ENCODE assay signal across 28 mouse cellular contexts in the genomic region with DNA sequence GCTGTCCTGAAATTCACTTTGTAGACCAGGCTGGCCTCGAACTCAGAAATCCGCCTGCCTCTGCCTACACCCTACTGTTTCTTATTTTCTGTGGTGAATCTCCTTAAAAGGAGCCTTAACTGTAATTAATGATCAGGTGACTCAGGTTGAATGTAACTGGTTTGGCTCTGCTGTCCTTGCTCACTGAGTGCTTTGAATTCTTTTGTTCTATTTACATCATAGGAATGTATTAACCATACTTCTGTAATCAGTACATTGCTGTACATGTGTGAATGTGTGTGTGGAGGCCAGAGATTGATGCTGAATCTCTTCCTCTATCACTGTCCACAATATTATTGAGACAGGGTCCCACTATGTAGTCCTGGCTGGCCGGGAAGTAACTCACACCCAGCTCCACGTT. TPM values are rescaled to one million over a fixed set of nuclear protein-coding genes. Genes with fewer than 3 reads are reported as not detected.
"Had no signal": no experiment of that assay in that cellular context is flagged by ENCODE, and none has a peak within 500 bp of the region (broad histone marks: within the 10 kb centered on the region; RNA-seq: fewer than 3 reads in every experiment).

No protein-coding gene starts in this region.

- H3K27me3 ChIP-seq: hindbrain, embryonic 12.5 days; intestine, embryonic 15.5 days; limb, embryonic 12.5 days; liver, embryonic 13.5 days; liver, embryonic 15.5 days had no signal

- H3K27ac ChIP-seq: gastrocnemius, adult 2 months; hindbrain, embryonic 10.5 days; hindbrain, embryonic 12.5 days; hindbrain, embryonic 14.5 days; intestine, embryonic 15.5 days; layer of hippocampus, adult 2 months; left cerebral cortex, adult 2 months; limb, embryonic 10.5 days; limb, embryonic 12.5 days; liver, embryonic 13.5 days; liver, embryonic 15.5 days had no signal

- H3K4me2 ChIP-seq: heart, embryonic 11.5 days; hindbrain, embryonic 12.5 days; hindbrain, embryonic 14.5 days; intestine, embryonic 15.5 days; limb, embryonic 12.5 days; liver, embryonic 11.5 days; liver, embryonic 13.5 days; liver, embryonic 15.5 days had no signal

- H3K9me3 ChIP-seq: hindbrain, embryonic 10.5 days; hindbrain, embryonic 12.5 days; intestine, embryonic 15.5 days; limb, embryonic 10.5 days; limb, embryonic 12.5 days; liver, embryonic 13.5 days; liver, embryonic 15.5 days had no signal

- H3K9ac ChIP-seq: hindbrain, embryonic 12.5 days; hindbrain, embryonic 14.5 days; intestine, embryonic 15.5 days; limb, embryonic 12.5 days; liver, embryonic 13.5 days; liver, embryonic 15.5 days; liver, postnatal 0 days had no signal

- H3K4me3 ChIP-seq: gastrocnemius, adult 2 months; hindbrain, embryonic 10.5 days; hindbrain, embryonic 12.5 days; intestine, embryonic 15.5 days; layer of hippocampus, adult 2 months; left cerebral cortex, adult 2 months; limb, embryonic 10.5 days; limb, embryonic 12.5 days; liver, embryonic 13.5 days; liver, embryonic 15.5 days had no signal

- DNase-seq: gastrocnemius, adult 2 months; gastrocnemius, postnatal 10 days; gastrocnemius, postnatal 25 days; heart, postnatal 4 days; kidney, adult 18-20 months; kidney, adult 8-10 months; kidney, postnatal 10 days; kidney, postnatal 25 days; kidney, postnatal 4 days; liver; liver, embryonic 13.5 days; liver, postnatal 0 days had no signal

- H3K36me3 ChIP-seq: hindbrain, embryonic 10.5 days; hindbrain, embryonic 12.5 days; intestine, embryonic 15.5 days; limb, embryonic 10.5 days; limb, embryonic 12.5 days; liver, embryonic 13.5 days; liver, embryonic 15.5 days had no signal

- ATAC-seq: forebrain, embryonic 16.5 days; hindbrain, embryonic 16.5 days; inflammation-experienced regulatory T-cells, adult 6 months; intestine, embryonic 15.5 days; intestine, postnatal 0 days; liver, postnatal 0 days had no signal

RNA-seq across cellular contexts. Expression of a gene that starts 49.0 kb away (rescaled TPM):
- total RNA-seq: granulocyte monocyte progenitor cell, adult 5-6 weeks had no signal
